Mouse (Mus musculus): Measurements from ENCODE around the gene Camk1d. TPM values are rescaled to one million over a fixed set of nuclear protein-coding genes. Genes with fewer than 3 reads are reported as not detected.

Camk1d gene
- total and polyA plus RNA-seq, 3 experiments = 4.6 to 12.4 (median 4.8) TPM

GRCm38 (mm10) chr2:5345344-5345743 is 369.0 kb downstream of the Camk1d start:
- H3K36me3 ChIP-seq (replicated peaks in 1 of 2; ENCODE audit: control insufficient read depth in 1 of 2, insufficient read depth in 1 of 2, low read length in 1 of 2) = peaks cover 0 to 28% of the 10 kb centered on the region in 2 experiments
- no peak overlapping the region for H3K9ac ChIP-seq (ENCODE audit: insufficient read depth, low read depth)
- in situ Hi-C loops (cut with MboI; ENCODE audit: low pct_ligation_motif_present, low pct_unique_long_range_greater_than_20kb, low sequenced_read_pairs) = no loop called here
- no peaks in the 10 kb centered on the region for H3K79me2 ChIP-seq (replicated peaks; ENCODE audit: control insufficient read depth, extremely low read depth, insufficient read depth, poor library complexity, severe bottlenecking)
- DNase-seq (ENCODE audit: extremely low read depth) = no peak
- no peak overlapping the region for H3K4me3 ChIP-seq (replicated peaks in 1 of 3; ENCODE audit: low read depth in 2 of 3, low read length in 2 of 3, poor library complexity in 1 of 3)
- H3K4me1 ChIP-seq (ENCODE audit: control insufficient read depth in 1 of 2, insufficient read depth in 2 of 2) = peaks cover 0 to under 1% of the 10 kb centered on the region in 2 experiments; a peak in 1 of 4 replicates
- no peaks in the 10 kb centered on the region for H3K27me3 ChIP-seq (replicated peaks)
- no peak overlapping the region for H3K4me2 ChIP-seq (ENCODE audit: insufficient read depth, low read depth, poor library complexity, severe bottlenecking)
- TF ChIP-seq E2F4 (IDR thresholded peaks at IDR 0.05; ENCODE audit: insufficient replicate concordance, low read depth, low read length) (no peak), GABPA (IDR thresholded peaks at IDR 0.05; ENCODE audit: insufficient replicate concordance, low read depth, low read length) (no peak), HCFC1 (IDR thresholded peaks at IDR 0.05; ENCODE audit: low read depth, low read length) (no peak), RAD21 (IDR thresholded peaks at IDR 0.05; ENCODE audit: low read depth, low read length) (no peak), USF2 (conservative IDR thresholded peaks at IDR 0.05; ENCODE audit: low read depth, low read length) (no peak), ELF1 (IDR thresholded peaks at IDR 0.05; ENCODE audit: low read depth, low read length) (no peak), RCOR1 (conservative IDR thresholded peaks at IDR 0.05; ENCODE audit: low read depth, low read length) (no peak), MEF2A (IDR thresholded peaks at IDR 0.05; ENCODE audit: borderline replicate concordance, low read depth, low read length) (no peak)
- no peaks in the 10 kb centered on the region for H3K9me3 ChIP-seq (replicated peaks; ENCODE audit: low read length)
- no peak overlapping the region for H3K27ac ChIP-seq (ENCODE audit: insufficient read depth, low read depth)
- dilution Hi-C loops (cut with MboI; ENCODE audit: extremely low pct_ligation_motif_present, extremely low pct_unique_long_range_greater_than_20kb, low sequenced_read_pairs) = no loop called here

- in situ Hi-C loops (cut with MboI; ENCODE audit: low pct_ligation_motif_present, low pct_unique_long_range_greater_than_20kb, low sequenced_read_pairs) = no loop called here
- no peak for DNase-seq (ENCODE audit: extremely low read depth)
- no peak for TF ChIP-seq POLR2AphosphoS2 (IDR thresholded peaks at IDR 0.05; ENCODE audit: low read depth, low read length)
- TF ChIP-seq ZC3H11A (IDR thresholded peaks at IDR 0.05; ENCODE audit: low read depth, low read length) = no peak
- no peak for TF ChIP-seq BHLHE40 (IDR thresholded peaks at IDR 0.05; ENCODE audit: low read depth, low read length)
- TF ChIP-seq TCF12 (IDR thresholded peaks at IDR 0.05; ENCODE audit: low read depth, low read length) = no peak
- TF ChIP-seq MYC (IDR thresholded peaks at IDR 0.05; ENCODE audit: low read depth, low read length) = no peak
- H3K36me3 ChIP-seq (replicated peaks in 1 of 2; ENCODE audit: control insufficient read depth in 1 of 2, insufficient read depth in 1 of 2, low read length in 1 of 2) = peaks cover 0 to 36% of the 10 kb centered on the region in 2 experiments
- H3K9me3 ChIP-seq (replicated peaks; ENCODE audit: low read length) = no peaks in the 10 kb centered on the region
- no peaks in the 10 kb centered on the region for H3K27me3 ChIP-seq (replicated peaks)
- no peak overlapping the region for H3K9ac ChIP-seq (ENCODE audit: insufficient read depth, low read depth)
- no peaks in the 10 kb centered on the region for H3K79me2 ChIP-seq (replicated peaks; ENCODE audit: control insufficient read depth, extremely low read depth, insufficient read depth, poor library complexity, severe bottlenecking)
- H3K4me3 ChIP-seq (replicated peaks in 1 of 3; ENCODE audit: low read depth in 2 of 3, low read length in 2 of 3, poor library complexity in 1 of 3) = no peak overlapping the region
- H3K27ac ChIP-seq (ENCODE audit: insufficient read depth, low read depth) = no peak overlapping the region
- no peak overlapping the region for H3K4me2 ChIP-seq (ENCODE audit: insufficient read depth, low read depth, poor library complexity, severe bottlenecking)
- dilution Hi-C loops (cut with MboI; ENCODE audit: extremely low pct_ligation_motif_present, extremely low pct_unique_long_range_greater_than_20kb, low sequenced_read_pairs) = no loop called here
- H3K4me1 ChIP-seq (ENCODE audit: control insufficient read depth in 1 of 2, insufficient read depth in 2 of 2) = no peaks in the 10 kb centered on the region
Measured at GRCm38 (mm10) chr2:5327533-5328250, 386.6 kb downstream of the Camk1d start.
